Mouse (Mus musculus) ovary, postnatal 14 days (tissue): ENCODE measurements at regions not wholly inside any gene's neighbourhood (a gene's known extent, or its start where the extent isn't known, plus 50 kb on each side); places are given as distances from the start of the nearest gene placed in this dataset.

ENCODE experiments used
- DNase-seq: peaks from one replicate; pipeline ENCODE4 v3.0.0; 2022; ENCODE audit warnings: low spot score

- DNase-seq, result no peak
Observed at GRCm38 (mm10) chr3:143040666-143041065, 158.9 kb upstream of the Pkn2 start.

- DNase-seq, result no peak
Observed at GRCm38 (mm10) chr3:143036108-143036507, 154.3 kb upstream of the Pkn2 start.

- DNase-seq, result no peak
Observed at GRCm38 (mm10) chr3:143034588-143034987, 152.8 kb upstream of the Pkn2 start.

GRCm38 (mm10) chr3:143022486-143022885, 140.7 kb upstream of the Pkn2 start:
- no peak for DNase-seq

GRCm38 (mm10) chr3:143021159-143021871, 139.5 kb upstream of the Pkn2 start:
- no peak for DNase-seq

GRCm38 (mm10) chr3:143017480-143017879, 135.7 kb upstream of the Pkn2 start:
- no peak for DNase-seq

- no peak for DNase-seq
Observed at GRCm38 (mm10) chr3:143016758-143017157, 135.0 kb upstream of the Pkn2 start.

- no peak for DNase-seq
Observed at GRCm38 (mm10) chr3:143014421-143014820, 132.6 kb upstream of the Pkn2 start.

GRCm38 (mm10) chr3:143007047-143007446, 125.2 kb upstream of the Pkn2 start:
- DNase-seq, result no peak

GRCm38 (mm10) chr3:143001952-143002351, 120.1 kb upstream of the Pkn2 start:
- no peak for DNase-seq

- DNase-seq, result no peak
Observed at GRCm38 (mm10) chr3:142995981-142996743, 114.4 kb upstream of the Pkn2 start.

- no peak for DNase-seq
Observed at GRCm38 (mm10) chr3:142984547-142984946, 102.7 kb upstream of the Pkn2 start.

- no peak for DNase-seq
Observed at GRCm38 (mm10) chr3:142981221-142981620, 99.4 kb upstream of the Pkn2 start.

GRCm38 (mm10) chr3:142979161-142979560, 97.4 kb upstream of the Pkn2 start:
- DNase-seq, result peak; percentile 43

GRCm38 (mm10) chr3:142976519-142977394, 95.0 kb upstream of the Pkn2 start:
- DNase-seq, result no peak

- no peak for DNase-seq
Observed at GRCm38 (mm10) chr3:142975606-142976005, 93.8 kb upstream of the Pkn2 start.

- DNase-seq, result no peak
Observed at GRCm38 (mm10) chr3:142969501-142969900, 87.7 kb upstream of the Pkn2 start.

GRCm38 (mm10) chr3:142965604-142966003, 83.8 kb upstream of the Pkn2 start:
- no peak for DNase-seq

- no peak for DNase-seq
Observed at GRCm38 (mm10) chr3:142963818-142964372, 82.1 kb upstream of the Pkn2 start.

GRCm38 (mm10) chr3:142957768-142958167, 76.0 kb upstream of the Pkn2 start:
- no peak for DNase-seq

GRCm38 (mm10) chr3:142948771-142949170, 67.0 kb upstream of the Pkn2 start:
- DNase-seq, result peak; percentile 51
